Mouse (Mus musculus) right cerebral cortex, adult 2 months (tissue): ENCODE results near the gene Gm43951.
"Not testable (repeated sequence)": the region's sequence is repeated elsewhere in the genome, so short reads cannot be mapped to it uniquely, and the experiment has no call there.

Experiments
- DNase-seq, 2 experiments: peaks; one replicate each; pipeline ENCODE4 v3.0.0; 2021 to 2022; ENCODE audit warnings: low spot score in 2 of 2

Gm43951 gene

GRCm38 (mm10) chr11:72203440-72203839 is 3.2 kb downstream of the Gm43951 start:
- no peak for DNase-seq

- no peak for DNase-seq
Observed at GRCm38 (mm10) chr11:72196506-72196905, 10.1 kb downstream of the Gm43951 start.

DNA sequence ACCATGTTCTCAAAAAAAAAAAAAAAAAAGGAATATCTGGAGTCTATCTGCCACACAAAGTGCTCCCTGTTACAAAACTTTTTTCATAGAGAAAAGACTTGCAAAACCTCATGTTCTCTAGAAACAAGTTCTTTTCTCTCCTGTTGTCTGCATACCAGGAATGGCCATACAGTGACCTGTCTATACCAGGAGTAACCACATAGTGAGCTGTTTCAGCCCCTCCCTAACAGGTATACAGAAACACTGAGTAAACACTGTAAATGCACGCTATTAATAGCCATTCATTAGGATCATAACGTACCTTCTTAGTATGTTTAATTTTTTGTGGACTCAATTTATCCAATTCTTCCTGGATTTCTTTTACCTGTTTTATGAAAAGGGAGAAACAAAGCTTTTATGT is 12.4 kb downstream of the Gm43951 start:
- no peak for DNase-seq

- no peak for DNase-seq
Observed at GRCm38 (mm10) chr11:72190857-72191256, 15.8 kb downstream of the Gm43951 start.

DNA sequence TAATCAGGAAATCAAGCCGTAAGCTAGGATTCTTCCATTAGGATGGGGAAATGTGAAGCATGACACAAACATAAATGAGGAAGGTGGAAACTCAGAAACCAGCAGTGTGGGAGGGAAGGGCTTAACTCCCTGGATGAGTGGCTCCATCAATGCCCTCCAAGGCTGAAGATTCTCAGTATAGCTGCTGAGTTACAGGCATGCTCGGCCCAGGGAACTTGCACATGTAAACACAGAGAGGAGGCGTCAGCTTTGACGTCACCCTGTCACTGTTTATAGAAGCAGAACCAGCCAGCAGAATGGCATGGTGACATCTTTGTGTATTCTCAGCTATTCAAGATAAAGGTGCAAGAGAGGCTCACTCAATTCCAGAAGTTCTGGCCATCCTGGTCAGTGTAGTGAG is 22.4 kb downstream of the Gm43951 start:
- peak in 1 of 2 experiments; percentile 21 for DNase-seq

DNA sequence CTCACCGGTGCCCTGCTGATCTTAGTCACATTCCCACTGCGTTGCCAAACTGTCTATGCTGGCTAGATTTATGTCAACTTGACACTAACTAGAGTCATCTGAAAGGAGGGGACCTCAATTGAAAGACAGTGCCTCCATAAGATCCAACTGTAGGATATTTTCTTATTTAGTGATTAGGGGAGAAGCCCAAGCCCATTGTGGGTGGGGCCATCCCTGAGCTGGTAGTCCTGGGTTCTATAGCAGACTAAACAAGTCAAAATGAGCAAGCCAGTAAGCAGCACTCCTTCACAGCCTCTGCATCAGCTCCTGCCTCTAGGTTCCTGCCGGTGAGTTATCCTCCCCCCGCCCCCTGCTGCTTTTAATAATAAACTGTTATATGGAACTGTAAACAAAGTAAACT is 25.5 kb downstream of the Gm43951 start:
- DNase-seq = no peak

- no peak for DNase-seq
Observed at GRCm38 (mm10) chr11:72180556-72180955, 26.1 kb downstream of the Gm43951 start.

DNA sequence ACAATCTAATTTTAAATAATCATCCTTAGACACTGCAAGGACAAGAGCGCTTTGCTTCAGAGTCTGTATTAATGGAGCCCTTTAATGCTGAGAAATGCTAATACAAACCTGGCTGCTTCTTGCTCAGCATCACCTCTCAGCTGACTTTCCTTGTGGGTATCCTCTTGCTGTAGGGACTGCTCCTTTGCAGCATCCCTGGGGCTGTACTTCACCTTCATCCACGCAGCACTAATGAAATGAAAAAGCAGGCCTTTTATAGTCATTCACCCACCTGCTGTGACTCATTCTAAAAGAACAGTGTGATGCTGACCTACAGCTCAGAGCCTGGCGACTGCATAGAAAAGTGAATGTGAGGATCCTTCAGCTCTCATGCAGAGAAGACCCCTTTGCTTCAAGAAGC is 30.1 kb downstream of the Gm43951 start:
- DNase-seq = no peak

- DNase-seq = no peak
Observed at GRCm38 (mm10) chr11:72175966-72176365, 30.7 kb downstream of the Gm43951 start.

DNA sequence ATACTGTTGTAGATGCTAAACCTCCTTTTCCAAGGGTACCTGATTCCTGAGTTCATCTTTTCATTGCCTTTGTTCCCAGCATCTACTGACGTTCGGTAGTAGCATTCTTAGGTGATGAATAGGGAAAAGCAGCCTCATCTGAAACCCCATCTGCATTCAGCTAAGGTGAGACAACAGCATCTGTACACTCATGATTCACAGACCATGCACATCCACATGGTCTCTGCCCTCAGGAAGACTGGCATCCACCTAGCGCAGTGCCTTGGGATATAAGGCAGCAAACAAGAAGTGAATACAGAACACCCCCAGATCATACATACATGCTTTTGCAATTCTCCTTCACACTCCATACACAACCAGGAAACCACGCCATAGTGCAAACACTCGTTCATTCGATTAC is 31.9 kb downstream of the Gm43951 start:
- no peak for DNase-seq

DNA sequence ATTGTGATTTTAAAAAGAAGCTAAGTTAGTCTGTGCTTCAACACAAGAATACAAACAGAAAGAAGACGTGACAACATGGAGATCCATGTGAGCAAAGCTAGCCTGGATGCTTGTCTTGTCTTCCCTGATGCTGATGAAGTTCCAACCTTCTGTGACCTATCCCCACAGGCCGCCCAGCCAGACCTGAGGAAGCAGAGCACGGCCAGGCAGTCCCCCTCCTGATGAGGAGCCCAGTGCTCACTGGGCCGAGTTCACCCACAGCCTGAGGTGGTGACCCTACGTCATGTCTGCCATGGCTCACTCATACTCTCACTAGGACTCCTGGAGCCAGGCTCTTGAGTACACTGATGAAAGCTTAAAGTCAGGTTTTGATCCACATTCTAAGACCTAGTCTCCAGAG is 33.1 kb downstream of the Gm43951 start:
- no peak for DNase-seq

DNA sequence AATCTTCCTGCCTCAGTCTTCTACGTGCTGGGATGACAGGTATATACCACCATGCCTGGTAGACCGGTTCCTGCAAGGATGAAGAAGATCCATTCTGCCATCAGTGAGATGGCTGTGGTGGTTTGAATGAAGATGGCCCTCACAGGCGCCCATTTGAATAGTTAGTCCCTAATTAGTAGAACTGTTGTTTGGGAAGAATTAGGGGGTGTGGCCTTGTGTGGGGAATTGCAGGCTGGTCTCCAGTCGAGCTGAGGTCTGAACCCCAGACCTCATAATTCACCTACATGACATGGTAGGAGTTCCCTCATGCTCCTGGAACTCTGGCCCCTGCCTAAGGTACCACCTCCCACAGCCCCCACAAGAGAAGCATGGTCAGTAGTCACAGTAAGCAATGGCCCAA is 34.7 kb downstream of the Gm43951 start:
- DNase-seq = not testable (repeated sequence)

DNA sequence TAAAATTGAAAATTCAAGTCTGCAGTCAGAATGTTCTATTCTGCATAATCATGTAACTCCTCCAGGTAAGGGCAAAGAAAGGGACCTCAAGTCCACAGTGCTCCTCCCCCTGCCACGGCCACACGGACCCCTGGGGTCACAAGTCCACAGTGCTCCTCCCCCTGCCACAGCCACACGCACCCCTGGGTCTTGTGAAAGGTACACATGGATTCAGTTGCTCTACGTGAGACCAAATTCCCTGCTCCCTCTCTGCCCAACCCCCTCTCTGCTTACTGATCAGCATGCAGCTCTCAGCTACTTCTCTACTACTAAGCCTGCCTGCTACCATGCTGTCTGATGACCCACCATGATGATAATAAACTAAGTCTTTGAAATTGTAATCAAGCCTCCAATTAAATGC is 36.8 kb downstream of the Gm43951 start:
- DNase-seq = no peak

- no peak for DNase-seq
Observed at GRCm38 (mm10) chr11:72163198-72163597, 43.4 kb downstream of the Gm43951 start.

DNA sequence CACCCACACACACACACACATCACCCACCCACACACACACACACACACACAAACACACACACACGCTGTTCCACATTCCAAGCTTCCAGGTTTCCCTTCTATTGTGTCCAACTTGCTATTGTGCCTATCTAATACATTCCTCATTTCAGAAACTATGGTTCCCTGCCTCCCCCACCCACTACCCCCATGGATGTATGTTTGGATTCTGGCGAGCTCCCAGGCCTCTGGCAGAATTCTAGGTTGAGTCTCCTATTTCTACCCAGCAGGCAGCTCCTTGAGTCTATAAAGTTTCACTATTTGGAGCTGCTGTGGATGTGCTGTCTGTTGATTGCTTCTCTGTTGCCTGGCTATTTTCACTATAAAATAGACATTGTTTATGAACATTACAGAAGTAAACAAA is 50.0 kb downstream of the Gm43951 start:
- peak in 1 of 2 experiments; percentile 46 for DNase-seq

DNA sequence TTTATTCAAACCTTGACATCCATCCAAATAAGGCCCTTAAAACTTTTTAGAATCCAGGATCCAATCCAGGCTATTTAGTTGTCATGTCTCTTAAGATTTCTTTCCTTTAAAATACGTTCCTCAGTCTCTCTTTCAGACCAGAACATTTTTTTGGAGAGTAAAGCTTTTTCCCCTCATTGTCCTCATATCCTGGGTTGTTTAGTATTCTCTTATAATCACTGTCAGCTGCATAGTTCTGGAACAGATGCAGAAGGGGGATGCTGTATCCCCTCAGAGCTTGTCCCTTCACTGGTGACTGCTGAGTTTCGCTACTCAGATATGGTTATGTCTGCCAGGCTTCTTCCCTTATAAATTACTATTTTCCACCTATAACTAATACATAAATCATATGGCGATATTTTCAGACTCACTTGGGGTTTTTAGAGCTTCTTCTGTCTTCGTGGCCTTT is 50.6 kb downstream of the Gm43951 start:
- no peak for DNase-seq

DNA sequence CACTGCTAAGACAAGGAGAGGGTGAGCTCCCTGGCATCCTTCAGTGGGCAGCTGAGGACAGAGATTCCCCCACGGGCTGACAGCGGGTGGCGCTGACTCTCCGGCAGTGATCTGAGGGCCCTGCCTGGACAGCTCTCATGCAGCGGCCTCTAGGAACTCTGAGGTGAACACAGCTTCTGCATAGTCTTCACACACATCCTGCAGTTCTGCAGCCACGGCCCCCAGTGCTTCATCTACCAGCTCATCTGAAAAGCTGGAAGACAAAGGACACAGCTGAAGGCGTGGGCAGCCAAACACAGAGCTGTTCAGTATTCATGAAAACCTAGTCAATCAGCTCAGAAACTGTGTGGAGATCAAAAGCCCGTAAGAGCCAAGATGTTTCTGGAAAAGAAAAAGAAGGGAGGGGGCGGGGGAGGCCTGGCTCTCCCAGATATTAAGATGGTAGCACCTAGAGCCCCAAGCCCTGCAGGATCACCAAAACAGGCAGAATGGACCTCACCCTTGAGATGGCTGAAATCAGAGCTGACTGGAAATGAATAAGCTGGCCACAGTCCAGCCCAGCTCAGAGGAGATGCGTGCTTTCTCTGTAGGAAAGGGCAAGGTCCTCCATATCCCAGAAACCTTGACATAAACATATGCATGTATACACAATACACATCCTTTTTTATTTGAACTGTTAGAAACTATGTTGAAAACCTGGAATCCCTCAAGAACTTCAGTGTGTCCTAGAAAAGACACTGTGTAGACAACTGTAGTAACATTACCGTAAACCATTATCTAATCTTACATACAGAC is 51.3 kb downstream of the Gm43951 start:
- peak; percentile 65 to 76 for DNase-seq
